Mouse (Mus musculus) natural killer cell, adult 2 months (primary cell): ENCODE results near the gene Rnf144b.

Experiments
- DNase-seq, 2 experiments: peaks; one replicate each; pipeline ENCODE4 v3.0.0; 2022; ENCODE audit warnings: low spot score in 2 of 2

Gene Rnf144b

DNA sequence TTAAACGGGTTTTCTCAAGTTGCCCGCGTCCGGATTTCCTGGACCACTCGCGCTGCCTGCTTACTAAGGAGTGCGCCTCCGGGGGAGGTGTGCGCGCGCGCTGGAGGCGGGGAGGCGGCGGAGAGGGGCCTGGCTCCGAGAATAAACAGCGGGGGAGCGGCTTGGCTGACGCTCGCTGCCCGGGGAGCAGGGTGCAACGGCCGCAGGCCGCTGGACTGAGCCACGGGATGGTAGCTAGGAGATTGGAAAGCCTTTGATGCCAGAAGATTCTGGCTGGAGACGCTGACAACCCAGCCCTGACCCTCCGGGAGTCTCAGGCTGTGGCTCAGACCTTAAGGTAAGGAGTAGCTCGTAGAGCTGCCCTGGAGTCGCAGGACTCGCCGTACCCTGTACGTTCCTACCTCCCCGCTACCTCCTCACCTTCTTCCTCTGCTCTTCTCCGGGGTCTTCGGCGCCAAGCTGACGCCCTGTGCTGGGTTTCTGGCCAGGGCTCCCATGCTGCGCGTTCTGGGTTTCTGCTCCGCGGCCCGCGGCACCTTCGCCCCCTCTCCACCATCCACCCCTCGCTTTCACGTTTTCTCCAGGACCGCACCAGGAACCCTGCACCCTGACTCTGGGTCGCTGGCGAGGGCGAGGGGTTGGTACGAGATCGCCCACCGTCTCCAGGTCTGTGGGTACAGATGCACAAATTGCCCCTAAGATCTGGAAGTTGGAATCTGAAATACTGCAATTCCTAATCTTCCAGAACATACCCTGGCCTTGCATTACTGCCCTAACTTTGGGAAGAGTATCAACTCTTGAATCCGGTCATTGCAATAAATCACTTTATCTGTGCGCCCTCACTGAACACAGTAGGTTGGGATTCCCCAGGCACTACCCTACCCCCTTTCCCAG is at the start of gene Rnf144b:
TSS of gene Rnf144b (plus strand) at position 120 of the 894 bp plus-strand sequence.
- DNase-seq = peak in 1 of 2 experiments; percentile 17

- no peak for DNase-seq
Measured at GRCm38 (mm10) chr13:47076156-47076555, 46.3 kb upstream of the Rnf144b start.

GRCm38 (mm10) chr13:47077367-47077766 is 45.1 kb upstream of the Rnf144b start:
- DNase-seq = no peak

DNA sequence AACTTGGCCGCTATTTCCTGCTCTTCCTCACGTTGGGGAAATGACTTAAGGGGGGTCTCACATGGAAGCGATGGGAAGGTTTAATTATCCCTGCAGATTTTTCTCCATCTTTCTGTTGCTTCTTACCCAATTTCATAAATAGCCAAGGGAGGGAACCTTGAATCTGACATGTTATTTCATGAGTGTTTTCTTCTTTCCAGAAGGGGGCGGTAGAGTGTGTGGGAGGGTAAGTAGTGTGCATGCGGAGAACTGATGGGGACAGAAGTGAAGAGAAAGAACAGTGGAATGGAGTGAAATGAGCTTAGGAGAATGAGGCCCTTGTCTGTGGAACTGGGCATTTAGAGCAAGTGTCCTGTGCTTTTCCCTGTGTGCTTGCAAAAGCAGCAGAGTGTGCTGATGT is 43.7 kb upstream of the Rnf144b start:
- DNase-seq = no peak

DNA sequence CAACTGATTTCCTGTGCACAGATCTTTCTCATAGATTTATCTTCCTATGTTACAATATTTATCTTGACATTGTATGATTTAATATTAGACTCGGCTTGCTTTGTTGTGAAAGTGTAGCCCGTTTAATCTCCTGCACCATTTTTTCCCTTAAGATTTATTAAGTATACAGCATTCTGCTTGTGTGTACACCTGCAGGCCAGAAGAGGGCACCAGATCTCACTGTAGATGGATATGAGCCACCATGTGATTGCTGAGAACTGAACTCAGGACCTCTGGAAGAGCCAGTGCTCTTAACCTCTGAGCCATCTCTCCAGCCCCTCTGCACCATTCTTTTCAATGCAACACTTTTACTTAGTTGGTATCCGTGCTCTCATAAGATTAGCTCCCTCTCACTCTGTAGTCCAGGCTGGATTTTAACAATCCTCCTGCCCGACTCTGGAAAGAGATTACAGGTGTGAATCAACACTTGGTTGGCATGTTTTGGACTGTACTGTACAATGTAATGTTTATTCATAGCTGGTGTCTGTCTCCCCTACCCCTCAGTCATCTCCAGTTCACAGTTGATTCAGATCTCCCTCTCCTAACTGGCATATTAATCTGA is 41.5 kb upstream of the Rnf144b start:
- peak in 1 of 2 experiments; percentile 16 for DNase-seq

- no peak for DNase-seq
Measured at GRCm38 (mm10) chr13:47088433-47088832, 34.0 kb upstream of the Rnf144b start.

DNA sequence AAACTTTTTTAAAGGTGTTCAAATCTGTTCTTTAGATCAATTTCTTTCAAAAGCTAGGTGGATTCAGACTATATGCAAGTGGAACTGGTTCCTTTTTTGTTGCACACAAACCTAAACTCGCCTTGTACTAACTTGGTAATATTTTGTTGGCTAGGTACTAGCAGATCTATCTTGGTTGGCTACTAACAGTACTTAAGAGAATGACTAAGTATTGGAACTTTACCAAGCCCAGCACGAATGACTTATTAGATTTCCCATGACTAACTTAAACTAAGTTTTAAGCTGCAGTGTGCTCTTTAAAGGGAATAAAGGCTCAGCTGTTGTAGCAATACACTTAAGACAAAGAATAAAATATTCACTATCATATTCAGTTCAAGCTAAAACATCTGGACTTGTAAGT is 33.2 kb upstream of the Rnf144b start:
- DNase-seq = no peak

GRCm38 (mm10) chr13:47093791-47094190 is 28.7 kb upstream of the Rnf144b start:
- DNase-seq = no peak

- no peak for DNase-seq
Measured at GRCm38 (mm10) chr13:47096591-47096990, 25.9 kb upstream of the Rnf144b start.

DNA sequence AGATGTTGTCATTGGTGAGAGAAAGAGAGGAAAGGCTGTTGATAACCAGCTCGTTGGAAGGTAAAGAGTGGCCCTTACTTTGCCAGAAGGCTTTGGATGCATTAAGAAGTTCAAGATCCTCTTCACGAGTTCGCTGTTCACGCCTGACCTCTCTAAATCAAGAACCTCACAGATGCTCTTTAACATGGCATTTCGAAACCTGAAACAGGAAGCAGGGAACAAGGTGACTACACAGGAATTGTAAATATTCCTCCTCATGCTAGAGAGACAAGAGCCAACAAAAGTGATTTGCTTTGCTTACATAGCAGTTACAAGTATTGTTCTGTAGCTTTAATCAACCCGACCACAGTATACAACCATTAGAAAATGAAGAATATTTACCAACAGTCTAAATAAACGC is 23.2 kb upstream of the Rnf144b start:
- DNase-seq = no peak

GRCm38 (mm10) chr13:47100587-47100986 is 21.9 kb upstream of the Rnf144b start:
- no peak for DNase-seq

- no peak for DNase-seq
Measured at GRCm38 (mm10) chr13:47104146-47104545, 18.3 kb upstream of the Rnf144b start.

DNA sequence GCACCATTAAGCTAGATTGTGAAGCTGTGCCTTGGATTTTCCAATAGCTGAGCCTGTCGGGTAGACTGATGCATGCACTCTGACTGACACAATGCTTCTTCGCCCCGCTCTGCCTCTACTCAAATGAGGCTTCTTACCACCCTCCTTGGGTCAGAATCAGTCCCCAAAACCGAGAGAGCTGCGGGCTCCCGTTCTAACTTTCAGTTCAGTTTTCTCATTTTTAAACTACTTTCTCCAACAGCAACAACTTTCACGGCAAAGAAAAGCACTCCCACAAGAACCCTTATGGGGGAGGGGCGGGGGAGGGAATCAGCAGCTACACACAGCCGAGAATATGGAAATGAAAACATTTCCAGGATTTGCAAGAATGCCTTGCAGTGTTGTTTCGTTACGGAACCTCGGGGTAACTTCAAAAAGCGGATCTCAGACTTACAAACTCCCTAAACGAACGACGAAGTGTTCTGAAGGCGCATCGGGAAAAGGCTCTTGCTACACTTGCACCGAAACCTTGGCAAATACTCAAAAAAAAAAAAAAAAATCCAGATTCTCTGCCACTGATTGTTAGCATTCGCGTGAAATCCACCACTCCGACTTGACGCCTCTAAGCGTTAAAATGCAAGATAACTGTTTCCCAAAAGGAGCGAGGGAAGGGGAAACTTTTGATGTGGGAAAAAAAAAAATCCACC is 17.5 kb upstream of the Rnf144b start:
- DNase-seq = peak in 1 of 2 experiments; percentile 8

DNA sequence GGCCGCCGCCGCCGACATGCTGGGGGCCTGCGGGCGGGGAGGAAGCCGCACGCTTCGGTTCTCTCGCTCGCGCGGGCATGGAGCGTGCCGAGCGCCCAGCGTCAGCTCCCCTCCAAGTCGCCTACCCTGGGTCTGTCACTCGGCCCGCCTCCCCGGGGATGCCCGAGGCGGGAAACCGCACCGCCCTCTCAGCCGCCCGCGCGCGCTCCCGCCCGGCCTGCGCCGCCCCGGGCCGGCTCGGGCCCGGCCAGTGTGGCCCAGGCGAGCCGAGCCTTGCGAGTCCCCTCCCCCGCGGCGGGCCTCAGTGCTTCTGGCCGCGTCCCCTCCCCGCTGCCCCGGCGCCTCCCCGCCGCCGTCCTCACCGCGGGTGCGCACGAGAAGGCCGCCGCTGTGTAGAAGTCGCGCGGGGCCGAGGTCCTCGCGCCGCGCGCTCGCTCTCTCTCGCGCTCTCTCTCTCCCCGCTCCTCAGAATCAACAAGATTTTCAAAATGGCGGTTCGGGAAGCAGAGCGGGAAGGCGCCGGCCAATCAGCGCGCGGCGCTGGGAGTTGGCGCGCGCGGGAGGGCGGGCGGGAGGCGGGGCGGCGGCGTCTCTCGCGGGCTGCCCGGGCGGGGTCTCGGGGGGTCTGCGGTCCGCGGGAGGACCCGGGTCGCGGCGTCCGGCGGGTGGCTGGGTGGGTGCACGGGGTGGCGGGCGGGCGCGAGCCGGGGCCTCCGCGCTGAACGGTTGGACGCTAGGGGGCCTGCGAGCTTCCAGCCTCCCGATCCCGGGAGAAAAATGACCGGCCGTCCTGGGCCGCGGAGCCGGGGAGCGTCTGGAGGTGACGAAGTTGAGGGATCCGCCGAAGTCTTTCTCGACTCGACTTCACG is 16.5 kb upstream of the Rnf144b start, which contains the start of gene Dek:
TSS of gene Dek (minus strand) at position 491 of the 869 bp plus-strand sequence.
- DNase-seq = peak; percentile 81 to 85

DNA sequence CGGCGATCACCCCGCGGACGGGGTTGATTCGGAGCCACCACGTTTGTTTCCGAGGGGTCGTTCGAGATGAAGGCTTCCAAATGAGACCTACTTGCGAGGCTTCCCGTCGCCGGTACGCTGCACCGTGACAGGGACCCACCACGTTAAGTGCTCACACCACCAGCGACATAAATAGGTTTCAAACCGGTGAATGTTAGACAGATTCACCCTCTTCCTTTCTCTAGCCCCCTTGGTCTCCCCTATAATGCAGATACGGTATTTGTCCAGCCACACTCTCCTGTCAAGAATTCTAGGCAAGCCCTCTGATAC is 15.9 kb upstream of the Rnf144b start:
- DNase-seq = no peak

DNA sequence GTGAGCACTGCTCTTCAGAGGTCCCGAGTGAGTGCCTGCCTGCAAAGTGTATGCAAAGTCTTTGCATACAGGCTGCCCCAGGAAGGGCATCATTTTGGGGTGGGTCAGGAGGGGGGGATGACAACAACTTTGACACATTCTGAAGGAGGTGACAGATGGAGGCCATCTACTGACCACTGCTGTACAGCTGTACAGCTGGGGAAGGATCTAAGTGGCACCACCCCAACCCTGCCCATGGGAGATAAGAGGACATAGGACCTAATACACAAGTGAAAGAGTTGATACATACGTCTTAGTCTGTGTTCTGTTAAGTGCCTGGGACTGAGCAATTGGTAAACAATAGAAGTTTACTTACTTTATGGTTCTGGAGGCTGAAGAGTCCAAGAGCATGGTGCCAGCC is 13.2 kb upstream of the Rnf144b start:
- DNase-seq = no peak

DNA sequence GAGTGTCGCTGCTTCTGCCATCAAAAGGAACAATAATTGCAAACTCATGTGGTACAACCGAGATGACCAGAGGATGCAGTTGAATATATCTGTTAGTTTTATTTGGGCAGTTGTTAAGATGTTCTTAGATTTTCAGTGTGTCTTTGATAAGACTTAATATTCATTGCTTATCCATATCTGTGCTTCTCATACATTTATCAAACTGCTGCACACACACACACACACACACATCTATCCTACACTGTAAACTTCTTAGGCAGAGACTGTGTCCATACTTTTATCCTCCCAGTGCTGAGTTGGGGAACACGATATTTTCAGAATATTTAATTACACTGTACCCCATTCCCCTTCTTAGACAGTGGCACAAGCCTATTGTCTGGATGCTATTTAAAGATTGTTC is 11.3 kb upstream of the Rnf144b start:
- no peak for DNase-seq

- no peak for DNase-seq
Measured at GRCm38 (mm10) chr13:47112056-47112455, 10.4 kb upstream of the Rnf144b start.

- no peak for DNase-seq
Measured at GRCm38 (mm10) chr13:47112924-47113323, 9.5 kb upstream of the Rnf144b start.

GRCm38 (mm10) chr13:47116000-47116399 is 6.5 kb upstream of the Rnf144b start:
- no peak for DNase-seq

GRCm38 (mm10) chr13:47121333-47121889 is 1.0 kb upstream of the Rnf144b start:
- DNase-seq = no peak
